Comparison of ENCODE assay signal across 23 mouse cellular contexts in genomic region chr14:101635765-101636164, GRCm38 (mm10). TPM values are rescaled to one million over a fixed set of nuclear protein-coding genes. Genes with fewer than 3 reads are reported as not detected.
DNase-seq lines count a peak whose midpoint lies in the region; ATAC-seq and TF ChIP-seq lines count a peak whose summit lies in the region.
"Had no signal": no experiment of that assay in that cellular context is flagged by ENCODE, and none has a peak within 500 bp of the region (broad histone marks: within the 10 kb centered on the region; RNA-seq: fewer than 3 reads in every experiment).

No protein-coding gene starts in this region.

- no peak overlapping the region for H3K4me3 ChIP-seq in heart, adult 2 months
- H3K4me3 ChIP-seq in heart, embryonic 12.5 days: no peak overlapping the region
- H3K4me3 ChIP-seq in left cerebral cortex, adult 2 months: no peak overlapping the region
- H3K4me3 ChIP-seq in hindbrain, embryonic 16.5 days (ENCODE audit: low read length): no peak overlapping the region
- H3K4me3 ChIP-seq: embryonic facial prominence, embryonic 15.5 days; forebrain, embryonic 10.5 days; limb, embryonic 13.5 days; megakaryocyte, embryonic 14.5 days; midbrain, embryonic 15.5 days; stomach, embryonic 15.5 days had no signal

- H3K9me3 ChIP-seq in heart, embryonic 12.5 days (replicated peaks): no peaks in the 10 kb centered on the region
- H3K9me3 ChIP-seq in hindbrain, embryonic 16.5 days (ENCODE audit: control insufficient read depth, low read length): no peaks in the 10 kb centered on the region
- H3K9me3 ChIP-seq: embryonic facial prominence, embryonic 15.5 days; forebrain, embryonic 10.5 days; limb, embryonic 13.5 days; megakaryocyte, embryonic 14.5 days; midbrain, embryonic 15.5 days; stomach, embryonic 15.5 days had no signal

- H3K9ac ChIP-seq in heart, adult 2 months (ENCODE audit: low read depth, low read length): no peak overlapping the region
- H3K9ac ChIP-seq in heart, embryonic 12.5 days: no peak overlapping the region
- no peak overlapping the region for H3K9ac ChIP-seq in hindbrain, embryonic 16.5 days (ENCODE audit: low read depth, low read length)
- H3K9ac ChIP-seq: embryonic facial prominence, embryonic 15.5 days; hindbrain, embryonic 14.5 days; limb, embryonic 13.5 days; liver, embryonic 14.5 days; midbrain, embryonic 15.5 days; stomach, embryonic 15.5 days had no signal

- no peak for TF ChIP-seq POLR2A in heart, adult 2 months (IDR thresholded peaks at IDR 0.05; ENCODE audit: insufficient read depth, low read depth, low read length)

- H3K27me3 ChIP-seq in heart, adult 2 months (ENCODE audit: control insufficient read depth, insufficient read depth, low read length): no peaks in the 10 kb centered on the region
- no peaks in the 10 kb centered on the region for H3K27me3 ChIP-seq in heart, embryonic 12.5 days (replicated peaks)
- H3K27me3 ChIP-seq in hindbrain, embryonic 16.5 days (replicated peaks; ENCODE audit: control insufficient read depth, insufficient read depth, low read length): no peaks in the 10 kb centered on the region
- H3K27me3 ChIP-seq: embryonic facial prominence, embryonic 15.5 days; limb, embryonic 13.5 days; megakaryocyte, embryonic 14.5 days; midbrain, embryonic 15.5 days; stomach, embryonic 15.5 days had no signal

- no peak overlapping the region for H3K27ac ChIP-seq in heart, adult 2 months
- no peak overlapping the region for H3K27ac ChIP-seq in heart, embryonic 12.5 days (ENCODE audit: poor library complexity, severe bottlenecking)
- H3K27ac ChIP-seq in left cerebral cortex, adult 2 months: no peak overlapping the region
- no peak overlapping the region for H3K27ac ChIP-seq in hindbrain, embryonic 16.5 days (ENCODE audit: low read depth, low read length)
- H3K27ac ChIP-seq: embryonic facial prominence, embryonic 15.5 days; forebrain, embryonic 10.5 days; hindbrain, embryonic 14.5 days; limb, embryonic 13.5 days; liver, embryonic 14.5 days; midbrain, embryonic 15.5 days; stomach, embryonic 15.5 days had no signal

- 91% methylated on average over 1 of the region's 1 CpGs for WGBS in heart, adult 2 months
- 89% methylated on average over 1 of the region's 1 CpGs for WGBS in heart, embryonic 12.5 days
- WGBS in hindbrain, embryonic 16.5 days: 95% methylated on average over 1 of the region's 1 CpGs

- H3K4me2 ChIP-seq in heart, embryonic 12.5 days: no peak overlapping the region
- no peak overlapping the region for H3K4me2 ChIP-seq in hindbrain, embryonic 16.5 days (ENCODE audit: low read length)
- H3K4me2 ChIP-seq: embryonic facial prominence, embryonic 15.5 days; hindbrain, embryonic 14.5 days; limb, embryonic 13.5 days; midbrain, embryonic 15.5 days; stomach, embryonic 15.5 days had no signal

- peak; percentile 46 for TF ChIP-seq CTCF in heart, adult 2 months (IDR thresholded peaks at IDR 0.05)
- TF ChIP-seq CTCF in left cerebral cortex, adult 2 months (IDR thresholded peaks at IDR 0.05): peak; percentile 22

- no peak for DNase-seq in heart, adult 2 months
- no peak for DNase-seq in left cerebral cortex, adult 2 months (ENCODE audit: extremely low spot score in 1 of 2, low spot score in 2 of 2)
- DNase-seq in left cerebral cortex, postnatal 4 days: no peak
- DNase-seq in A20 (ENCODE audit: low read depth, low spot score) (peak; percentile 30), ES-CJ7 (ENCODE audit: low read depth, low spot score) (peak; percentile 25)
- DNase-seq in thymus, postnatal 36 days: no peak
- DNase-seq: cerebellum, adult 9-11 months; gastrocnemius, postnatal 25 days; heart, postnatal 14 days; kidney, adult 11 months; lung, postnatal 14 days; right cerebral cortex, postnatal 14 days; thymus, adult 2 months had no signal

- H3K4me1 ChIP-seq in heart, adult 2 months (ENCODE audit: control insufficient read depth, insufficient read depth, low read length): no peaks in the 10 kb centered on the region
- no peaks in the 10 kb centered on the region for H3K4me1 ChIP-seq in heart, embryonic 12.5 days (replicated peaks)
- H3K4me1 ChIP-seq in hindbrain, embryonic 16.5 days (ENCODE audit: control insufficient read depth, insufficient read depth, low read depth, low read length): peaks cover 4% of the 10 kb centered on the region

- intact Hi-C loops in heart, adult 2 months (cut with DNase I): no loop called here
- intact Hi-C loops in left cerebral cortex, adult 2 months (cut with DNase I): no loop called here
- intact Hi-C loops in left cerebral cortex, postnatal 4 days (cut with DNase I): no loop called here

- no peaks in the 10 kb centered on the region for H3K79me2 ChIP-seq in heart, adult 2 months (replicated peaks; ENCODE audit: control insufficient read depth, insufficient read depth, low read length)

- H3K36me3 ChIP-seq in heart, adult 2 months (ENCODE audit: control insufficient read depth, insufficient read depth, low read length): no peaks in the 10 kb centered on the region
- peaks cover 36% of the 10 kb centered on the region for H3K36me3 ChIP-seq in heart, embryonic 12.5 days
- H3K36me3 ChIP-seq in hindbrain, embryonic 16.5 days (ENCODE audit: control insufficient read depth, insufficient read depth, low read length): peaks cover 14% of the 10 kb centered on the region

- TF ChIP-seq EP300 in heart, adult 2 months (IDR thresholded peaks at IDR 0.05; ENCODE audit: insufficient read depth, low read depth, low read length): no peak

- ATAC-seq in heart, embryonic 12.5 days (ENCODE audit: insufficient number of reproducible peaks, low FRiP score): no peak
- ATAC-seq in hindbrain, embryonic 16.5 days: no peak
- ATAC-seq: midbrain, embryonic 15.5 days had no signal

RNA-seq across cellular contexts. Expression of gene Commd6, which starts 4.7 kb away (rescaled TPM):
- total RNA-seq in heart, adult 2 months (2021): 10 to 100 TPM; 24.8 to 33.6 TPM
- polyA plus RNA-seq in heart, adult 2 months (2012; rRNA removed): 14.4 and 19.9 TPM in 2 replicates
- 78.8 and 79.2 TPM in 2 replicates for polyA plus RNA-seq in heart, embryonic 12.5 days (2016; fragmentation: Nextera tagmentation; extraction: Ambion mirVana)
- 10 to 100 TPM; 54.5 to 59.7 TPM for total RNA-seq in left cerebral cortex, adult 2 months (2021)
- 10 to 100 TPM; 45.0 to 48.1 TPM for total RNA-seq in left cerebral cortex, postnatal 4 days (2021)
- 77.9 and 95.2 TPM in 2 replicates for polyA plus RNA-seq in hindbrain, embryonic 16.5 days (2015; fragmentation: Nextera tagmentation; extraction: Ambion mirVana)

RNA-seq across cellular contexts. Expression of gene Uchl3, which starts 18.0 kb away (rescaled TPM):
- 10 to 100 TPM; 29.9 to 35.0 TPM for total RNA-seq in heart, adult 2 months (2021)
- 18.5 and 26.9 TPM in 2 replicates for polyA plus RNA-seq in heart, adult 2 months (2012; rRNA removed)
- 104 and 107 TPM in 2 replicates for polyA plus RNA-seq in heart, embryonic 12.5 days (2016; fragmentation: Nextera tagmentation; extraction: Ambion mirVana)
- 10 to 100 TPM; 37.5 to 40.1 TPM for total RNA-seq in left cerebral cortex, adult 2 months (2021)
- total RNA-seq in left cerebral cortex, postnatal 4 days (2021): 100 to 1,000 TPM in 1 of 2 experiments, 10 to 100 TPM in 1; 94.0 to 114 TPM
- polyA plus RNA-seq in hindbrain, embryonic 16.5 days (2015; fragmentation: Nextera tagmentation; extraction: Ambion mirVana): 243 and 258 TPM in 2 replicates

RNA-seq across cellular contexts. Expression of gene Tbc1d4, which starts 26.8 kb away (rescaled TPM):
- 10 to 100 TPM; 84.1 to 90.6 TPM for total RNA-seq in heart, adult 2 months (2021)
- polyA plus RNA-seq in heart, adult 2 months (2012; rRNA removed): 33.2 and 56.4 TPM in 2 replicates
- polyA plus RNA-seq in heart, embryonic 12.5 days (2016; fragmentation: Nextera tagmentation; extraction: Ambion mirVana): 28.8 and 29.3 TPM in 2 replicates
- total RNA-seq in left cerebral cortex, adult 2 months (2021): 10 to 100 TPM; 10.6 to 11.3 TPM
- total RNA-seq in left cerebral cortex, postnatal 4 days (2021): 1 to 10 TPM; 7.3 to 8.5 TPM
- polyA plus RNA-seq in hindbrain, embryonic 16.5 days (2015; fragmentation: Nextera tagmentation; extraction: Ambion mirVana): 9.3 and 10.8 TPM in 2 replicates

Comparison
In these comparisons a context has a peak if more than half of its experiments do, and no peak if none do; other contexts are left out.
1. DNase-seq: peak in A20 (single experiment) and ES-CJ7 (single experiment); none in heart, adult 2 months (0 of 2), left cerebral cortex, adult 2 months (0 of 2), left cerebral cortex, postnatal 4 days (single experiment) and thymus, postnatal 36 days (0 of 2).
2. RNA of gene Tbc1d4, which starts 26.8 kb away (total RNA-seq): 84.1 to 90.6 TPM in heart, adult 2 months; 10.6 to 11.3 TPM in left cerebral cortex, adult 2 months and 7.3 to 8.5 TPM in left cerebral cortex, postnatal 4 days; every median in the first group is over 4 times any median in the second.